Mouse (Mus musculus): ENCODE results near the gene Gzmm. TPM values are rescaled to one million over a fixed set of nuclear protein-coding genes. Genes with fewer than 3 reads are reported as not detected.
"Not testable (repeated sequence)": the region's sequence is repeated elsewhere in the genome, so short reads cannot be mapped to it uniquely, and the experiment has no call there.

Gene Gzmm
- total RNA-seq, 1 experiment from 2014 or later, result not detected

- peak; percentile 83 to 84 for ATAC-seq (replicated peaks in 1 of 2; ENCODE audit: insufficient read depth in 1 of 2, low FRiP score in 2 of 2, low TSS enrichment in 1 of 2, low read depth in 1 of 2, poor library complexity in 2 of 2, severe bottlenecking in 2 of 2)
Measured at GRCm38 (mm10) chr10:79695231-79696128, 6.7 kb downstream of the Gzmm start.

GRCm38 (mm10) chr10:79696129-79696651 lies 7.4 kb downstream of the Gzmm start:
- peak in 1 of 2 experiments; percentile 36; a peak in 1 of 4 replicates for ATAC-seq (replicated peaks in 1 of 2; ENCODE audit: insufficient read depth in 1 of 2, low FRiP score in 2 of 2, low TSS enrichment in 1 of 2, low read depth in 1 of 2, poor library complexity in 2 of 2, severe bottlenecking in 2 of 2)

- no peak for ATAC-seq (replicated peaks in 1 of 2; ENCODE audit: insufficient read depth in 1 of 2, low FRiP score in 2 of 2, low TSS enrichment in 1 of 2, low read depth in 1 of 2, poor library complexity in 2 of 2, severe bottlenecking in 2 of 2)
Measured at GRCm38 (mm10) chr10:79697916-79698315, 9.1 kb downstream of the Gzmm start.

- ATAC-seq (replicated peaks in 1 of 2; ENCODE audit: insufficient read depth in 1 of 2, low FRiP score in 2 of 2, low TSS enrichment in 1 of 2, low read depth in 1 of 2, poor library complexity in 2 of 2, severe bottlenecking in 2 of 2), result no peak
Measured at GRCm38 (mm10) chr10:79698459-79698858, 9.6 kb downstream of the Gzmm start.

- ATAC-seq (replicated peaks in 1 of 2; ENCODE audit: insufficient read depth in 1 of 2, low FRiP score in 2 of 2, low TSS enrichment in 1 of 2, low read depth in 1 of 2, poor library complexity in 2 of 2, severe bottlenecking in 2 of 2), result no peak
Measured at GRCm38 (mm10) chr10:79700676-79701075, 11.9 kb downstream of the Gzmm start.

- no peak for ATAC-seq (replicated peaks in 1 of 2; ENCODE audit: insufficient read depth in 1 of 2, low FRiP score in 2 of 2, low TSS enrichment in 1 of 2, low read depth in 1 of 2, poor library complexity in 2 of 2, severe bottlenecking in 2 of 2)
Measured at GRCm38 (mm10) chr10:79701443-79702129, 12.8 kb downstream of the Gzmm start.

- ATAC-seq (replicated peaks in 1 of 2; ENCODE audit: insufficient read depth in 1 of 2, low FRiP score in 2 of 2, low TSS enrichment in 1 of 2, low read depth in 1 of 2, poor library complexity in 2 of 2, severe bottlenecking in 2 of 2), result not testable (repeated sequence)
Measured at GRCm38 (mm10) chr10:79702970-79703369, 14.2 kb downstream of the Gzmm start.

GRCm38 (mm10) chr10:79703541-79703940 lies 14.7 kb downstream of the Gzmm start:
- ATAC-seq (replicated peaks in 1 of 2; ENCODE audit: insufficient read depth in 1 of 2, low FRiP score in 2 of 2, low TSS enrichment in 1 of 2, low read depth in 1 of 2, poor library complexity in 2 of 2, severe bottlenecking in 2 of 2), result no peak

GRCm38 (mm10) chr10:79704065-79704969 lies 15.5 kb downstream of the Gzmm start, which contains the start of gene Bsg:
Gene Bsg, plus strand, starts transcription at chr10:79704491.
- ATAC-seq (replicated peaks in 1 of 2; ENCODE audit: insufficient read depth in 1 of 2, low FRiP score in 2 of 2, low TSS enrichment in 1 of 2, low read depth in 1 of 2, poor library complexity in 2 of 2, severe bottlenecking in 2 of 2), result peak; percentile 93 to 95

- ATAC-seq (replicated peaks in 1 of 2; ENCODE audit: insufficient read depth in 1 of 2, low FRiP score in 2 of 2, low TSS enrichment in 1 of 2, low read depth in 1 of 2, poor library complexity in 2 of 2, severe bottlenecking in 2 of 2), result no peak
Measured at GRCm38 (mm10) chr10:79704970-79705360, 16.1 kb downstream of the Gzmm start.

- ATAC-seq (replicated peaks in 1 of 2; ENCODE audit: insufficient read depth in 1 of 2, low FRiP score in 2 of 2, low TSS enrichment in 1 of 2, low read depth in 1 of 2, poor library complexity in 2 of 2, severe bottlenecking in 2 of 2), result no peak; a peak in 1 of 4 replicates
Measured at GRCm38 (mm10) chr10:79705951-79706350, 17.1 kb downstream of the Gzmm start.

- no peak for ATAC-seq (replicated peaks in 1 of 2; ENCODE audit: insufficient read depth in 1 of 2, low FRiP score in 2 of 2, low TSS enrichment in 1 of 2, low read depth in 1 of 2, poor library complexity in 2 of 2, severe bottlenecking in 2 of 2)
Measured at GRCm38 (mm10) chr10:79706406-79707094, 17.7 kb downstream of the Gzmm start.

GRCm38 (mm10) chr10:79707162-79707561 lies 18.3 kb downstream of the Gzmm start:
- ATAC-seq (replicated peaks in 1 of 2; ENCODE audit: insufficient read depth in 1 of 2, low FRiP score in 2 of 2, low TSS enrichment in 1 of 2, low read depth in 1 of 2, poor library complexity in 2 of 2, severe bottlenecking in 2 of 2), result no peak

GRCm38 (mm10) chr10:79707759-79708158 lies 18.9 kb downstream of the Gzmm start:
- no peak for ATAC-seq (replicated peaks in 1 of 2; ENCODE audit: insufficient read depth in 1 of 2, low FRiP score in 2 of 2, low TSS enrichment in 1 of 2, low read depth in 1 of 2, poor library complexity in 2 of 2, severe bottlenecking in 2 of 2)

- no peak for ATAC-seq (replicated peaks in 1 of 2; ENCODE audit: insufficient read depth in 1 of 2, low FRiP score in 2 of 2, low TSS enrichment in 1 of 2, low read depth in 1 of 2, poor library complexity in 2 of 2, severe bottlenecking in 2 of 2)
Measured at GRCm38 (mm10) chr10:79708668-79709067, 19.8 kb downstream of the Gzmm start.

GRCm38 (mm10) chr10:79709307-79709706 lies 20.5 kb downstream of the Gzmm start:
- no peak for ATAC-seq (replicated peaks in 1 of 2; ENCODE audit: insufficient read depth in 1 of 2, low FRiP score in 2 of 2, low TSS enrichment in 1 of 2, low read depth in 1 of 2, poor library complexity in 2 of 2, severe bottlenecking in 2 of 2)

- 0 out of 4 replicates have a peak, but pooled peaks of 1 of the 2 experiments have one; percentile 15 for ATAC-seq (replicated peaks in 1 of 2; ENCODE audit: insufficient read depth in 1 of 2, low FRiP score in 2 of 2, low TSS enrichment in 1 of 2, low read depth in 1 of 2, poor library complexity in 2 of 2, severe bottlenecking in 2 of 2)
Measured at GRCm38 (mm10) chr10:79712029-79712428, 23.2 kb downstream of the Gzmm start.
